Mouse (Mus musculus) embryonic fibroblast, embryonic 13.5 days (primary cell): ENCODE measurements around the gene Gabbr2.

Source experiments
- CTCF ChIP-seq: IDR thresholded peaks from 2 replicates; pipeline ENCODE4 v1.5.1; 2011; ENCODE audit warnings: mild to moderate bottlenecking, control low read depth, low read length, moderate library complexity, borderline replicate concordance; ENCODE audit not compliant: insufficient read depth
- POLR2A ChIP-seq: IDR thresholded peaks from 2 replicates; pipeline ENCODE4 v1.6.1; 2011; ENCODE audit warnings: low read depth, mild to moderate bottlenecking, control low read depth, low read length, moderate library complexity

- TF ChIP-seq CTCF, result no peak
- TF ChIP-seq POLR2A, result no peak
Measured at GRCm38 (mm10) chr4:46844982-46845643, 146.6 kb downstream of the Gabbr2 start.
